Mouse (Mus musculus) midbrain, embryonic 10.5 days (tissue): ENCODE data around the gene Polr3k. TPM values are rescaled to one million over a fixed set of nuclear protein-coding genes. Genes with fewer than 3 reads are reported as not detected.

Source experiments
- DNase-seq: peaks from one replicate; pipeline ENCODE4 v3.0.0-alpha.2; 2017; ENCODE audit warnings: low spot score
- H3K27ac ChIP-seq: fragments of 300-500 bp; sonication (generic); replicated peaks from 2 replicates; pipeline ENCODE4 v1.5.1; 2016; ENCODE audit warnings: mild to moderate bottlenecking
- H3K27me3 ChIP-seq: fragments of 300-500 bp; sonication (generic); 2 replicates; pipeline ENCODE4 v1.6.1; 2016; ENCODE audit warnings: low read depth, mild to moderate bottlenecking; ENCODE audit not compliant: poor library complexity, severe bottlenecking
- H3K36me3 ChIP-seq: fragments of 300-500 bp; sonication (generic); 2 replicates; pipeline ENCODE4 v1.6.1; 2016; ENCODE audit warnings: mild to moderate bottlenecking, moderate library complexity
- H3K4me1 ChIP-seq: fragments of 300-500 bp; sonication (generic); 2 replicates; pipeline ENCODE4 v1.6.1; 2016
- H3K4me3 ChIP-seq: fragments of 300-500 bp; sonication (generic); 2 replicates; pipeline ENCODE4 v1.5.1; 2016; ENCODE audit warnings: mild to moderate bottlenecking, moderate library complexity
- H3K9me3 ChIP-seq: fragments of 300-500 bp; sonication (generic); replicated peaks from 2 replicates; pipeline ENCODE4 v1.6.1; 2016; ENCODE audit warnings: mild to moderate bottlenecking
- WGBS: fragments of 180-500 bp; shearing (Covaris S2); methylation state at CpG from one replicate; pipeline ENCODE4 v1.1.7; 2016; 5-methylcytosine and 5-hydroxymethylcytosine counted together
- polyA plus RNA-seq: library from polyadenylated mRNA; unstranded; fragments of >200 nt; fragmentation: Nextera tagmentation; extraction: Ambion mirVana; gene quantifications from 2 replicates; pipeline ENCODE4 v1.2.1, GENCODE M21; 2016

Polr3k gene
- polyA plus RNA-seq, result 106 TPM in 2 replicates

GRCm38 (mm10) chr2:181863791-181864535 is at the start of gene Polr3k:
Polr3k (plus strand) TSS chr2:181864337.
- H3K27ac ChIP-seq, result peak within 1 kb of the TSS; percentile 92
- H3K4me3 ChIP-seq, result peak within 1 kb of the TSS; percentile 81
- H3K9me3 ChIP-seq, result no peaks in the 10 kb centered on the region
- DNase-seq, result peak; percentile 95
- WGBS, result under 1% methylated on average over 35 of the region's 35 CpGs
- H3K27me3 ChIP-seq, result no peaks in the 10 kb centered on the region
- peaks cover 29% of the 10 kb centered on the region for H3K36me3 ChIP-seq
- peaks cover 19% of the 10 kb centered on the region for H3K4me1 ChIP-seq

- no peak overlapping the region for H3K27ac ChIP-seq
- DNase-seq, result no peak
- no peak overlapping the region for H3K4me3 ChIP-seq
- no peaks in the 10 kb centered on the region for H3K4me1 ChIP-seq
- H3K27me3 ChIP-seq, result no peaks in the 10 kb centered on the region
- no peaks in the 10 kb centered on the region for H3K9me3 ChIP-seq
- 82% methylated on average over 2 of the region's 2 CpGs for WGBS
- H3K36me3 ChIP-seq, result peaks cover 29% of the 10 kb centered on the region
Observed at GRCm38 (mm10) chr2:181829032-181829650, 35.0 kb upstream of the Polr3k start.

- Histone ChIP-seq H3K4me1 (peaks cover 7% of the 10 kb centered on the region), H3K27ac (no peak overlapping the region), H3K9me3 (no peaks in the 10 kb centered on the region), H3K4me3 (no peak overlapping the region), H3K36me3 (0 out of 2 replicates have a peak, but pooled peaks cover under 1% of the 10 kb centered on the region), H3K27me3 (no peaks in the 10 kb centered on the region)
- WGBS, result 77% methylated on average over 2 of the region's 2 CpGs
- DNase-seq, result no peak
Observed at GRCm38 (mm10) chr2:181832745-181833144, 31.4 kb upstream of the Polr3k start.

GRCm38 (mm10) chr2:181837372-181838292 is 26.5 kb upstream of the Polr3k start, which contains the start of gene Pcmtd2:
Pcmtd2 (plus strand) TSS chr2:181837854.
- peak; percentile 91 for DNase-seq
- 1% methylated on average over 35 of the region's 35 CpGs for WGBS
- Histone ChIP-seq H3K4me3 (peak within 1 kb of the TSS; percentile 85), H3K27ac (peak within 1 kb of the TSS; percentile 88), H3K27me3 (no peaks in the 10 kb centered on the region), H3K4me1 (peaks cover 18% of the 10 kb centered on the region), H3K36me3 (peaks cover 7% of the 10 kb centered on the region), H3K9me3 (no peaks in the 10 kb centered on the region)

- H3K36me3 ChIP-seq, result peaks cover 8% of the 10 kb centered on the region
- H3K4me1 ChIP-seq, result peaks cover 18% of the 10 kb centered on the region
- 2% methylated on average over 3 of the region's 3 CpGs for WGBS
- peak overlapping the region; percentile 85 for H3K4me3 ChIP-seq
- H3K27ac ChIP-seq, result peak overlapping the region; percentile 88
- H3K9me3 ChIP-seq, result no peaks in the 10 kb centered on the region
- no peaks in the 10 kb centered on the region for H3K27me3 ChIP-seq
- DNase-seq, result no peak
Observed at GRCm38 (mm10) chr2:181838293-181838680, 25.9 kb upstream of the Polr3k start.

- H3K36me3 ChIP-seq, result peaks cover 57% of the 10 kb centered on the region
- no peak overlapping the region for H3K4me3 ChIP-seq
- H3K27ac ChIP-seq, result no peak overlapping the region
- 82% methylated on average over 5 of the region's 5 CpGs for WGBS
- H3K27me3 ChIP-seq, result no peaks in the 10 kb centered on the region
- no peaks in the 10 kb centered on the region for H3K9me3 ChIP-seq
- no peaks in the 10 kb centered on the region for H3K4me1 ChIP-seq
- DNase-seq, result no peak
Observed at GRCm38 (mm10) chr2:181845709-181846394, 18.3 kb upstream of the Polr3k start.

GRCm38 (mm10) chr2:181864536-181864860 is 361 bp downstream of the Polr3k start:
- no peak for DNase-seq
- H3K9me3 ChIP-seq, result no peaks in the 10 kb centered on the region
- peak overlapping the region; percentile 92 for H3K27ac ChIP-seq
- H3K27me3 ChIP-seq, result no peaks in the 10 kb centered on the region
- H3K36me3 ChIP-seq, result peaks cover 34% of the 10 kb centered on the region
- 0% methylated on average over 22 of the region's 22 CpGs for WGBS
- peaks cover 19% of the 10 kb centered on the region for H3K4me1 ChIP-seq
- peak overlapping the region; percentile 81 for H3K4me3 ChIP-seq

GRCm38 (mm10) chr2:181866931-181867330 is 2.8 kb downstream of the Polr3k start:
- 69% methylated on average over 5 of the region's 5 CpGs for WGBS

GRCm38 (mm10) chr2:181871039-181871438 is 6.9 kb downstream of the Polr3k start:
- DNase-seq, result no peak
- no peaks in the 10 kb centered on the region for H3K4me1 ChIP-seq
- no peak overlapping the region for H3K27ac ChIP-seq
- 90% methylated on average over 2 of the region's 2 CpGs for WGBS
- H3K27me3 ChIP-seq, result no peaks in the 10 kb centered on the region
- no peak overlapping the region for H3K4me3 ChIP-seq
- peaks cover 88% of the 10 kb centered on the region for H3K36me3 ChIP-seq
- no peaks in the 10 kb centered on the region for H3K9me3 ChIP-seq

More at GRCm38 (mm10) chr2:181866931-181867330, 2.8 kb downstream of the Polr3k start:
- Histone ChIP-seq H3K9me3 (no peaks in the 10 kb centered on the region), H3K4me1 (peaks cover 19% of the 10 kb centered on the region), H3K4me3 (no peak overlapping the region), H3K36me3 (peaks cover 55% of the 10 kb centered on the region), H3K27me3 (no peaks in the 10 kb centered on the region), H3K27ac (no peak overlapping the region)
- peak; percentile 54 for DNase-seq

- WGBS, result 72% methylated on average over 1 of the region's 1 CpGs
- no peak overlapping the region for H3K4me3 ChIP-seq
- peaks cover 59% of the 10 kb centered on the region for H3K36me3 ChIP-seq
- no peaks in the 10 kb centered on the region for H3K27me3 ChIP-seq
- no peaks in the 10 kb centered on the region for H3K9me3 ChIP-seq
- no peaks in the 10 kb centered on the region for H3K4me1 ChIP-seq
- no peak overlapping the region for H3K27ac ChIP-seq
- DNase-seq, result no peak
Observed at GRCm38 (mm10) chr2:181878903-181879302, 14.8 kb downstream of the Polr3k start.

GRCm38 (mm10) chr2:181883022-181883749 is 19.0 kb downstream of the Polr3k start:
- no peak for DNase-seq
- H3K27ac ChIP-seq, result no peak overlapping the region
- 85% methylated on average over 3 of the region's 3 CpGs for WGBS
- no peak overlapping the region for H3K4me3 ChIP-seq
- no peaks in the 10 kb centered on the region for H3K27me3 ChIP-seq
- H3K36me3 ChIP-seq, result peaks cover 25% of the 10 kb centered on the region
- no peaks in the 10 kb centered on the region for H3K4me1 ChIP-seq
- H3K9me3 ChIP-seq, result no peaks in the 10 kb centered on the region
